Mouse (Mus musculus): ENCODE results near the gene AC124108.1. TPM values are rescaled to one million over a fixed set of nuclear protein-coding genes. Genes with fewer than 3 reads are reported as not detected.

The AC124108.1 gene
- polyA plus RNA-seq, 1 experiment from 2014 or later = not detected

MicroRNAs encoded within 50 kb of the gene (microRNA counts, 519-probe panel; counts per million panel counts)
- not detected for microRNA mmu-miR-135b

Small RNA genes lying within 50 kb of the gene (microRNA-seq; reads per million reads assigned to microRNA genes)
- gene Mir135b = 70.8 reads per million, percentile 46 among the genes with 10 or more reads in this experiment

Other genes starting within 250 kb of the AC124108.1 start
- gene Slc45a3, start 228.5 kb upstream of the AC124108.1 start, polyA plus RNA-seq (2015; fragmentation: Nextera tagmentation; extraction: Ambion mirVana) = 4.0 and 6.0 TPM in 2 replicates
- gene Elk4, start 183.8 kb upstream of the AC124108.1 start, polyA plus RNA-seq (2015; fragmentation: Nextera tagmentation; extraction: Ambion mirVana) = 14.2 and 20.3 TPM in 2 replicates
- gene Mfsd4a, start 123.4 kb upstream of the AC124108.1 start, polyA plus RNA-seq (2015; fragmentation: Nextera tagmentation; extraction: Ambion mirVana) = 7.2 and 11.2 TPM in 2 replicates
- gene Cdk18, start 51.8 kb upstream of the AC124108.1 start, polyA plus RNA-seq (2015; fragmentation: Nextera tagmentation; extraction: Ambion mirVana) = 1.8 and 2.6 TPM in 2 replicates
- not detected in 2 replicates for gene Lemd1, start within 50 bp of the AC124108.1 start, polyA plus RNA-seq (2015; fragmentation: Nextera tagmentation; extraction: Ambion mirVana)
- gene Gm10188, start 38.3 kb downstream of the AC124108.1 start, polyA plus RNA-seq (2015; fragmentation: Nextera tagmentation; extraction: Ambion mirVana) = not detected in 2 replicates
- 0.33 and 0.68 TPM in 2 replicates for gene Klhdc8a, start 107.2 kb downstream of the AC124108.1 start, polyA plus RNA-seq (2015; fragmentation: Nextera tagmentation; extraction: Ambion mirVana)
- 3.0 and 3.7 TPM in 2 replicates for gene Nuak2, start 124.7 kb downstream of the AC124108.1 start, polyA plus RNA-seq (2015; fragmentation: Nextera tagmentation; extraction: Ambion mirVana)
- gene Tmcc2, start 199.8 kb downstream of the AC124108.1 start, polyA plus RNA-seq (2015; fragmentation: Nextera tagmentation; extraction: Ambion mirVana) = 12.9 and 18.8 TPM in 2 replicates
- 9.2 and 11.1 TPM in 2 replicates for gene Dstyk, start 226.1 kb downstream of the AC124108.1 start, polyA plus RNA-seq (2015; fragmentation: Nextera tagmentation; extraction: Ambion mirVana)